Comparison of ENCODE assay signal across 10 mouse cellular contexts in the genomic region with DNA sequence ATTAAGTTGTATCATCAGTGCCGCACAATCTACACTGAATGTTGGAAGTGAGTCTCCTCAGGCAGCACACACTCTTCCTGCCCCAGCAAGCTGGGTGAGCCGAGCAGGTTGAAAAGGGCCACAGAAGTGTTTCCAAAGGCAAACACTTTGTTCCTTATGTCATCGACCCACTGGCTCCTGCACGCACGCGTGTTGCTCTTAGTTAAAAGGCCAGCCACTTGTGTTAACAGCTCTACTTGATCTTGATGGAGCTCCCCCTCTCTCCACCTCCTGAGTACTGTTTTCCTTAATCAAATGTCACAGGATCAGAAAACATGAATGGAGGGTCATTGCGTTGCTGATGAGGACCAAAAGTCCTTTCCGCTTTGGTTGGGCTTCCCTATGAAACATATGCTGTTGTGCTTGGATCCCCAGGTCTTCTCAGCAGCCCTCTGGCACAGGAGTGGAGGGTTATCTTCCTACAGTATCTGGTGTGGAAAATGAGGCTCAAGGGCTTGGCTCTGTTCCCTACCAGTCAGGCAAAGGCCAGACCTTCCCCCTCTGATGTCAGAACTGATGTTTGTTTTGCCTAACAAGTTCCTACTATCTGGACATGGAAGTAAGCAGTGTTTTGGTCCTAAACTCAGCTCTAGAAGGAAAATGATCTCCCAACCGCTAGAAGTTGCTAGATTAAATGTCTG.
DNase-seq lines count a peak whose midpoint lies in the region; ATAC-seq lines count a peak whose summit lies in the region.
"Had no signal": no experiment of that assay in that cellular context is flagged by ENCODE, and none has a peak within 500 bp of the region (broad histone marks: within the 10 kb centered on the region; RNA-seq: fewer than 3 reads in every experiment).

No protein-coding gene starts in this region.

- H3K27me3 ChIP-seq in hindbrain, embryonic 16.5 days (replicated peaks; ENCODE audit: control insufficient read depth, insufficient read depth, low read length), result no peaks in the 10 kb centered on the region
- H3K27me3 ChIP-seq in hindbrain, embryonic 12.5 days, result no peaks in the 10 kb centered on the region
- H3K27me3 ChIP-seq in lung, embryonic 16.5 days (ENCODE audit: control insufficient read depth, insufficient read depth, low read depth, low read length), result no peaks in the 10 kb centered on the region
- H3K27me3 ChIP-seq: CH12.LX; embryonic facial prominence, embryonic 12.5 days had no signal

- no peaks in the 10 kb centered on the region for H3K9me3 ChIP-seq in hindbrain, embryonic 16.5 days (ENCODE audit: control insufficient read depth, low read length)
- H3K9me3 ChIP-seq in hindbrain, embryonic 12.5 days (replicated peaks), result no peaks in the 10 kb centered on the region
- no peaks in the 10 kb centered on the region for H3K9me3 ChIP-seq in lung, embryonic 16.5 days (ENCODE audit: control insufficient read depth, low read length)
- H3K9me3 ChIP-seq: embryonic facial prominence, embryonic 12.5 days had no signal

- DNase-seq in heart, adult 8-10 months (ENCODE audit: low spot score), result peak; percentile 14
- peak; percentile 12 for DNase-seq in heart, postnatal 25 days (ENCODE audit: low spot score)
- no peak for DNase-seq in gastrocnemius, postnatal 25 days
- DNase-seq in cerebellum, postnatal 36 days, result no peak

- H3K36me3 ChIP-seq in hindbrain, embryonic 16.5 days (ENCODE audit: control insufficient read depth, insufficient read depth, low read length), result no peaks in the 10 kb centered on the region
- no peaks in the 10 kb centered on the region for H3K36me3 ChIP-seq in hindbrain, embryonic 12.5 days
- H3K36me3 ChIP-seq in lung, embryonic 16.5 days (ENCODE audit: control insufficient read depth, insufficient read depth, low read length), result no peaks in the 10 kb centered on the region
- H3K36me3 ChIP-seq: embryonic facial prominence, embryonic 12.5 days had no signal

- H3K4me3 ChIP-seq in hindbrain, embryonic 16.5 days (ENCODE audit: low read length), result no peak overlapping the region
- H3K4me3 ChIP-seq in hindbrain, embryonic 12.5 days, result no peak overlapping the region
- no peak overlapping the region for H3K4me3 ChIP-seq in lung, embryonic 16.5 days (ENCODE audit: low read length)
- H3K4me3 ChIP-seq: embryonic facial prominence, embryonic 12.5 days had no signal

- no peak overlapping the region for H3K9ac ChIP-seq in hindbrain, embryonic 16.5 days (ENCODE audit: low read depth, low read length)
- H3K9ac ChIP-seq in hindbrain, embryonic 12.5 days, result no peak overlapping the region
- H3K9ac ChIP-seq in lung, embryonic 16.5 days (ENCODE audit: low read length), result no peak overlapping the region
- H3K9ac ChIP-seq: embryonic facial prominence, embryonic 12.5 days had no signal

- ATAC-seq in hindbrain, embryonic 16.5 days, result peak; percentile 28; the same call in 1 of the 2 replicates
- no peak for ATAC-seq in hindbrain, embryonic 12.5 days (ENCODE audit: low FRiP score)
- ATAC-seq in lung, embryonic 16.5 days (ENCODE audit: low read depth), result peak; percentile 83
- no peak for ATAC-seq in erythroid progenitor cell, adult 5-6 weeks (replicated peaks; ENCODE audit: low FRiP score, poor library complexity, severe bottlenecking)

- no peak overlapping the region for H3K27ac ChIP-seq in hindbrain, embryonic 16.5 days (ENCODE audit: low read depth, low read length)
- H3K27ac ChIP-seq in hindbrain, embryonic 12.5 days, result no peak overlapping the region
- H3K27ac ChIP-seq in lung, embryonic 16.5 days (ENCODE audit: low read length), result peak overlapping the region; percentile 14; the same call in 1 of the 2 replicates
- H3K27ac ChIP-seq: embryonic facial prominence, embryonic 12.5 days had no signal

- 78% methylated on average over 9 of the region's 9 CpGs for WGBS in hindbrain, embryonic 16.5 days
- WGBS in hindbrain, embryonic 12.5 days, result 80% methylated on average over 9 of the region's 9 CpGs
- WGBS in lung, embryonic 16.5 days, result 44% methylated on average over 9 of the region's 9 CpGs

- intact Hi-C loops in heart, postnatal 25 days (cut with DNase I), result no loop called here

- H3K4me2 ChIP-seq in hindbrain, embryonic 16.5 days (ENCODE audit: low read length), result no peak overlapping the region
- no peak overlapping the region for H3K4me2 ChIP-seq in hindbrain, embryonic 12.5 days (replicated peaks)
- no peak overlapping the region for H3K4me2 ChIP-seq in lung, embryonic 16.5 days (ENCODE audit: low read depth, low read length)
- H3K4me2 ChIP-seq: embryonic facial prominence, embryonic 12.5 days had no signal

- peaks cover 6% of the 10 kb centered on the region for H3K4me1 ChIP-seq in hindbrain, embryonic 16.5 days (ENCODE audit: control insufficient read depth, insufficient read depth, low read depth, low read length)
- H3K4me1 ChIP-seq in hindbrain, embryonic 12.5 days, result peaks cover 9% of the 10 kb centered on the region; the same call in 1 of the 2 replicates
- H3K4me1 ChIP-seq in lung, embryonic 16.5 days (replicated peaks; ENCODE audit: control insufficient read depth, insufficient read depth, low read length), result peaks cover 28% of the 10 kb centered on the region

Comparison
In these comparisons a context has a peak if more than half of its experiments do, and no peak if none do; other contexts are left out.
1. ATAC-seq: peak in hindbrain, embryonic 16.5 days (single experiment) and lung, embryonic 16.5 days (single experiment); none in hindbrain, embryonic 12.5 days (single experiment) and erythroid progenitor cell, adult 5-6 weeks (single experiment).
2. DNase-seq: peak in heart, adult 8-10 months (single experiment) and heart, postnatal 25 days (single experiment); none in gastrocnemius, postnatal 25 days (single experiment) and cerebellum, postnatal 36 days (0 of 2).